Comparison of ENCODE assay signal across 12 mouse cellular contexts in the genomic region with DNA sequence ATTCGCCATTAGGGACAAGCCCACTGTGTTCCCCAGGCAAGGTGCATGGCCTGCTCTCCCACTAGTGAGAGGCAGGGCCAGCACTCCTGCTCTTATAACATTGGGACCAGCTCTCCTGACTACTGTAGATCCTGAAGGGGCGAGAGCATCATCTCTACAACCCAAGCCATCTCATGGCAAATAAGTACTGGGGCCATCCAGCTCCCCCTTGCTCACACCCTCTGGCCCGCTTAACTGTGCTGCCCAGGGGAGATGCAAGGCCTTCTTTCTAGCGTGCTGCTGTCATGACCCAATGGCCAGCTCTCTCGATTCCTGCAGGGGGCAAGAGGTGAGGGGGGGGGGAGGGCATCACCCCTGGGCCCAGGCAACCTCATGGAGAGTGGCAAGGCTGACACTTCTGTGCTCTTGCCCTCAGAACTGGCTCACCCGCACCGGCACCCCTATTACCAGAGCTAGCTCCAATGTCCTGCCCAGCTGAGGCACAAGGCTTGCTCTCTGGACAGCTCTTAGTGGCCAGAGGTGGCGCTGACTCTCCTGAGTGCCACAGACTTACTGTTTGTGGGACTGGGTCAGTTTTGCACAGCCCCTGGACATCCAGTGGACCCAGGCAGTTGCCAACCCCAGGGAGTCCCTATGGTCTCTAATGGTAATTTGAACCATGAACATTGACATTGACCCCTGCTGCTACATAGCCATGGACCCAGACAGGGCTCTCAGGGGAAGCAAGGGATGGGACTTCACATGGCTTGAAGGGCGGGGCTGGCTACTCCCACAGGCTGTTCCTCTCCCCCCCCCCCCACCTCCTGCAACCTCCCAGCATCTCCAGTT.
DNase-seq lines count a peak whose midpoint lies in the region; ATAC-seq and TF ChIP-seq lines count a peak whose summit lies in the region.
"Had no signal": no experiment of that assay in that cellular context is flagged by ENCODE, and none has a peak within 500 bp of the region (broad histone marks: within the 10 kb centered on the region; RNA-seq: fewer than 3 reads in every experiment).

No protein-coding gene starts in this region.

- WGBS in cerebellum, adult 2 months: 91% methylated on average over 9 of the region's 9 CpGs
- 83% methylated on average over 9 of the region's 9 CpGs for WGBS in limb, embryonic 11.5 days
- WGBS in limb, embryonic 10.5 days: 87% methylated on average over 9 of the region's 9 CpGs
- 88% methylated on average over 9 of the region's 9 CpGs for WGBS in hindbrain, embryonic 14.5 days
- WGBS in midbrain, embryonic 16.5 days: 89% methylated on average over 8 of the region's 9 CpGs

- H3K27me3 ChIP-seq in cerebellum, adult 2 months (ENCODE audit: control insufficient read depth, insufficient read depth, low read length): no peaks in the 10 kb centered on the region
- H3K27me3 ChIP-seq in limb, embryonic 11.5 days (ENCODE audit: control insufficient read depth, insufficient read depth, low read length): no peaks in the 10 kb centered on the region
- H3K27me3 ChIP-seq in limb, embryonic 10.5 days (ENCODE audit: low read depth, poor library complexity, severe bottlenecking): no peaks in the 10 kb centered on the region
- no peaks in the 10 kb centered on the region for H3K27me3 ChIP-seq in hindbrain, embryonic 14.5 days (ENCODE audit: control insufficient read depth, insufficient read depth, low read length)
- no peaks in the 10 kb centered on the region for H3K27me3 ChIP-seq in midbrain, embryonic 16.5 days (ENCODE audit: control insufficient read depth, insufficient read depth, low read depth, low read length)
- H3K27me3 ChIP-seq: heart, embryonic 15.5 days had no signal

- no peak overlapping the region for H3K4me3 ChIP-seq in cerebellum, adult 2 months (replicated peaks; ENCODE audit: insufficient read depth, low read depth, low read length)
- no peak overlapping the region for H3K4me3 ChIP-seq in limb, embryonic 11.5 days (ENCODE audit: low read depth, low read length)
- H3K4me3 ChIP-seq in limb, embryonic 10.5 days: no peak overlapping the region
- H3K4me3 ChIP-seq in hindbrain, embryonic 14.5 days (replicated peaks; ENCODE audit: low read length): no peak overlapping the region
- H3K4me3 ChIP-seq in midbrain, embryonic 16.5 days (ENCODE audit: low read depth, low read length): no peak overlapping the region
- H3K4me3 ChIP-seq: heart, embryonic 15.5 days had no signal

- H3K9me3 ChIP-seq in limb, embryonic 11.5 days (ENCODE audit: control insufficient read depth, low read length): no peaks in the 10 kb centered on the region
- H3K9me3 ChIP-seq in limb, embryonic 10.5 days (replicated peaks): no peaks in the 10 kb centered on the region
- H3K9me3 ChIP-seq in hindbrain, embryonic 14.5 days (ENCODE audit: control insufficient read depth, low read length): no peaks in the 10 kb centered on the region
- no peaks in the 10 kb centered on the region for H3K9me3 ChIP-seq in midbrain, embryonic 16.5 days (replicated peaks; ENCODE audit: control insufficient read depth, low read length, poor library complexity, severe bottlenecking)
- H3K9me3 ChIP-seq: heart, embryonic 15.5 days had no signal

- H3K9ac ChIP-seq in limb, embryonic 11.5 days (ENCODE audit: low read length): no peak overlapping the region
- H3K9ac ChIP-seq in hindbrain, embryonic 14.5 days: no peak overlapping the region
- no peak overlapping the region for H3K9ac ChIP-seq in midbrain, embryonic 16.5 days (ENCODE audit: low read depth, low read length)
- H3K9ac ChIP-seq: heart, embryonic 15.5 days had no signal

- ATAC-seq in cerebellum, adult (ENCODE audit: insufficient number of reproducible peaks, low FRiP score, low TSS enrichment): peak; percentile 49
- ATAC-seq in limb, embryonic 11.5 days (ENCODE audit: insufficient number of reproducible peaks, low FRiP score, low TSS enrichment, low read depth): peak; percentile 46; the same call in 1 of the 2 replicates
- peak; percentile 44 for ATAC-seq in hindbrain, embryonic 14.5 days (ENCODE audit: low FRiP score)
- peak; percentile 54; the same call in 1 of the 2 replicates for ATAC-seq in midbrain, embryonic 16.5 days
- ATAC-seq: inflammation-experienced regulatory T-cells, adult 6 months had no signal

- no peak for TF ChIP-seq CTCF in cerebellum, adult 2 months (IDR thresholded peaks at IDR 0.05; ENCODE audit: borderline replicate concordance, insufficient read depth, low read depth, low read length)

- DNase-seq in cerebellum, adult 2 months: no peak
- DNase-seq in limb, embryonic 11.5 days (ENCODE audit: low spot score): no peak
- DNase-seq in limb, embryonic 10.5 days (ENCODE audit: low spot score): no peak
- no peak for DNase-seq in hindbrain, embryonic 14.5 days (ENCODE audit: low spot score)
- no peak for DNase-seq in right cerebral cortex, postnatal 25 days
- DNase-seq in right cerebral cortex, postnatal 36 days (ENCODE audit: low spot score in 2 of 2): no peak
- DNase-seq: adrenal gland, postnatal 10 days; kidney, postnatal 36 days had no signal

- no peak for TF ChIP-seq POLR2A in cerebellum, adult 2 months (IDR thresholded peaks at IDR 0.05; ENCODE audit: borderline replicate concordance, insufficient read depth, low read length)

- no peaks in the 10 kb centered on the region for H3K36me3 ChIP-seq in limb, embryonic 11.5 days (ENCODE audit: control insufficient read depth, insufficient read depth, low read length)
- no peaks in the 10 kb centered on the region for H3K36me3 ChIP-seq in limb, embryonic 10.5 days
- H3K36me3 ChIP-seq in hindbrain, embryonic 14.5 days (replicated peaks; ENCODE audit: control insufficient read depth, insufficient read depth): no peaks in the 10 kb centered on the region
- no peaks in the 10 kb centered on the region for H3K36me3 ChIP-seq in midbrain, embryonic 16.5 days (ENCODE audit: control insufficient read depth, insufficient read depth, low read length)
- H3K36me3 ChIP-seq: heart, embryonic 15.5 days had no signal

- H3K4me2 ChIP-seq in limb, embryonic 11.5 days (ENCODE audit: low read depth, severe bottlenecking): no peak overlapping the region
- no peak overlapping the region for H3K4me2 ChIP-seq in hindbrain, embryonic 14.5 days (replicated peaks)
- no peak overlapping the region for H3K4me2 ChIP-seq in midbrain, embryonic 16.5 days (ENCODE audit: low read length)
- H3K4me2 ChIP-seq: heart, embryonic 15.5 days had no signal

- peaks cover 3% of the 10 kb centered on the region; the same call in 1 of the 2 replicates for H3K4me1 ChIP-seq in cerebellum, adult 2 months (ENCODE audit: control insufficient read depth, insufficient read depth, low read length)
- no peaks in the 10 kb centered on the region for H3K4me1 ChIP-seq in limb, embryonic 11.5 days (ENCODE audit: control insufficient read depth, insufficient read depth, low read length)
- no peaks in the 10 kb centered on the region for H3K4me1 ChIP-seq in limb, embryonic 10.5 days
- H3K4me1 ChIP-seq in hindbrain, embryonic 14.5 days (replicated peaks; ENCODE audit: control insufficient read depth, insufficient read depth, low read length): 0 out of 2 replicates have a peak, but pooled peaks cover 8% of the 10 kb centered on the region
- H3K4me1 ChIP-seq in midbrain, embryonic 16.5 days (ENCODE audit: control insufficient read depth, insufficient read depth, low read length): peaks cover 5% of the 10 kb centered on the region; the same call in 1 of the 2 replicates
- H3K4me1 ChIP-seq: heart, embryonic 15.5 days had no signal

- no peak overlapping the region for H3K27ac ChIP-seq in cerebellum, adult 2 months (ENCODE audit: insufficient read depth, low read length)
- no peak overlapping the region for H3K27ac ChIP-seq in limb, embryonic 11.5 days (replicated peaks; ENCODE audit: low read depth, low read length)
- no peak overlapping the region for H3K27ac ChIP-seq in limb, embryonic 10.5 days
- no peak overlapping the region for H3K27ac ChIP-seq in hindbrain, embryonic 14.5 days
- H3K27ac ChIP-seq in midbrain, embryonic 16.5 days (ENCODE audit: low read length): no peak overlapping the region
- H3K27ac ChIP-seq: heart, embryonic 15.5 days had no signal
